Mouse (Mus musculus): ENCODE results near the gene Invs.

Gene Invs

DNA sequence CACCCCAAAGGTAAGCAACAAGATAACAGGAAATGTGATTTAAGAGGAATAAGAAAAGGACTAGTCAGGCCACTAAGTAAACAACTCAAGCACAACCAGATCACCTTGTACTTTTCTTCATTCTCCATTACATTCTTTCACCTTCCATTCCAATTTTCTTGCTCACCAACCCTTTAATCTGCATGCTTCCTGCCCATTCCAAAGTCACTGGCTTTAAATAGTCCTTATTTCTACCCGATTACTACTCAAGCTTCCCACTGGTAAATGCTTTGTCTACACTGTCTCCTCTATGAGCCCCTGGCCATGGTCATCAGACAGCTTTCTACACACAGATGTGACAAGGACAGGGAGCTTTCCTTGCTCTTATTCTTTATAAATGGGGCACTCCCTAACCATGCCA lies 191.4 kb downstream of the Invs start:
- DNase-seq: no peak

DNA sequence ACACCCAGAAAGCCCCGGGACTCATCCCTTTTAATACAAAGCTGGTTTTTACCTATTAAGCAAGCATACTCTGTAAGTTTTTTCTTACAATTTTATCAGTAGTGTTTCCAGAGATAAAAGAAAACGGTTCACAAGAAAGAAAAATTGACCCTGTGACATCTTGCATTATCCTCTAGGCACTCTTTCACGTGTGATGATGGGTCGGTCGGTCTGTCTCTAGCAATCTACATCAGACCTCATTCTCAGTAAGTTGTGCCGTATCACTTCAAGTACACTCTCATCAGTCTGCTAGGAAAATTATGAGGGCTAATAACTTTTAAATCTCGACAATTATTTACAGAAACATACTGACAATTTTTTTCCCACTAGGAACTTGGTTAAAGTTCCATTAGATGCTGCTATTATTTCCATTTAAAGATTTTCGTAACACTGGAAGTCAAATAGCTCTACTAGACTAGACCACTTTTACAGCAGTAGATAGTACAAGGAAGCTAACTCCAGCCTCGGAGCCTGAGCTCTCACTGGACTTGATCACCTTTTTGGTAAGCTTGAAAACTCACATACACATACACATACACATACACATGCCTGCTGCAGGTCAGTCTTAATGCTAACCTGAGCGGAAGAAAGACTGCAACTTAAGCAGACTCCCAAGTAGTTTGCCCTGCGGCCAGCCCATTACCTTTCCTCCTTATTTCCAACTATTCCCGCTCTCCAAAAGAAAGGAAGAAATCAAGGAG lies 192.7 kb downstream of the Invs start:
- DNase-seq: peak in 1 of 2 experiments; percentile 25

DNA sequence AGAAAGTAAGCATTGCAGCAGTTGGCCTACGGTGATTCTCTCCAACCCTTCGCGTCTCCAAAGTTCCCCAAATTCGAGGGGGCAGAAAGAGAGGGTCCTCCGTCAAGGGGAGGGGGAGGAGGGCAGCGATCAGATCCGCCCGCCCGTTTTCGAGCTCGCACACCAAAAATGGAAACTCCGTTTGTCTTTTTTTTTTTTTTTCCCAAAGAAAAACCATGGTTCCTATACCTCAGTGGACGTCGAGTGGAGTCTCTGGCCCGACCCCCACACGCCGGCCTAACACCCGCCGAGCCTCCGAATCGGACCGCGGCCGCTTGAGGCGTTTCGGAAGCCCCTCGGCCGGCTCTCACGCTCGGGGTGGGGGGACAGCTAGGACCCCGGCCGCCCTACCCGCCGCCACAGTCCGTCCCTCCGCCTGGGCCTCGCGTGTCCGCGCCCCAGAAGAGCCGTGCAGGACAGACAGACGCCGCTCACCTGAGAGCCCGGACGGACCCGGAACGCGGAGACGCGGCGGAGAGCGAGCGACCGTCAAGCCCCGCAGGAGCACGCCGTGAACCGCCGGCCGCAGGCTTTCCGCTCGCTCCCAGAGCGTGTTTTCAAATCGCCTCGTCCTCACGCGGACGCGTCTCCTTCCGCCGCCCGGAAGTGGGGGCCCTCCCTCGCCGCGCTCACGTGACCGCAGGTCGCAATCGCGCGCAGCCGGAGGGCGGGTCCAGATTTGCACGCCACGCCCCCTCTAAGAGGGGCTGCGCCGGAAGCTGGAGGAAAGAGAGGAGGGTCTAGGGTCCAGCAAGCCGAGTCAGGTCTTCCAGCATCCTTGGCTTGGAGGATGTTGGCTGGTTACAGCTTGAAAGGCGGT lies 193.5 kb downstream of the Invs start, which contains the start of gene Tex10:
Gene Tex10 (minus strand): TSS at position 668 of the 859 bp plus-strand sequence.
- DNase-seq: peak; percentile 92

DNA sequence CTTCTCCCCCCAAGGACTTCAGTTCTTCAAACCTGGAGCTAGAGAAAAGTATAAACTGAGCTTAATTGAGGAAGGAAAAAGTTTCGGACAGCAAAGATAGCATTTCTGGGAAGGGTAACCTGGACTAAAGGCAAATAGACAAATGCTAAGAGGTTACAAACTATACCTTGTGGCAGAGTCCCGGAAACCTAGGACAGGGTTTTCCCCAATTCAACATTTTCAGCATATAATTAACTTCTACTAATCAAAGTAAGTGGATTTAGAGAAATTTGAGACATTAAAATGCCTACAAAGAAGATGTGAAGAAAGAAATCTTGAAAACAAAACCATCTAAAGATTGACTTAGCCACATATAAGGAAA lies 194.1 kb downstream of the Invs start:
- no peak for DNase-seq

DNA sequence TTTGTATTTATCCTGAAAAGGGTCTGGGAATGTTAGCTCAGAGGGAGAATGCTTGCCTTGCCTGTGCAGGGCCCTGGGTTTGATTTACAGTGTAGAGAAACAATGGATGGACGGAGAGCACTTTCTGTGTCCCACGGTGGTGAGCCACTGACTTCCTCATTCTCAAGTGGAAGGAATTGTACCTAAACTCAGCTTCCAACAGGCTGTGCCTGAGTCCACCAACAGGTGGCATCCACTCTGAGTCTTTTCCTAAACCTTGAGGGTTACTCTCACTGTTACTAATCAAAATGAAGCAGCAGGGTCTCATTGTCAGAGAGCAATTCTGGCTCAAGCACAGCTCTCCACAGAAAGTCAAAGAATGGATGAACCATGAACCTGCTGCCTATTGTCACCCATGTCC lies 201.7 kb downstream of the Invs start:
- DNase-seq: peak in 1 of 2 experiments; percentile 16
